Mouse (Mus musculus) heart, embryonic 14.5 days (tissue): ENCODE data around the gene Gm40193. TPM values are rescaled to one million over a fixed set of nuclear protein-coding genes. Genes with fewer than 3 reads are reported as not detected.
"Not testable (repeated sequence)": the region's sequence is repeated elsewhere in the genome, so short reads cannot be mapped to it uniquely, and the experiment has no call there.

Experiments used
- ATAC-seq: fragments of 200-750 bp; cut with Nextera tagmentation; 2 replicates; pipeline ENCODE4 v1.8.0; 2017; ENCODE audit warnings: low read depth, moderate TSS enrichment; ENCODE audit not compliant: insufficient number of reproducible peaks, insufficient read depth, low FRiP score
- H3K27ac ChIP-seq, 2 experiments: fragments of 200-500 bp in 1 of 2; fragments of 300-500 bp in 1 of 2; sonication (generic) in 1 of 2; replicated peaks in 1 of 2; 2 replicates each; pipeline ENCODE4 v1.5.1; 2012 to 2014; ENCODE audit warnings: low read depth in 2 of 2, low read length in 2 of 2, control low read depth in 1 of 2, mild to moderate bottlenecking in 1 of 2, mixed read lengths in 1 of 2; ENCODE audit not compliant: control insufficient read depth in 1 of 2, insufficient read depth in 1 of 2
- H3K27me3 ChIP-seq: fragments of 300-500 bp; sonication (generic); 2 replicates; pipeline ENCODE4 v1.6.1; 2014; ENCODE audit warnings: mild to moderate bottlenecking, low read length, control low read depth; ENCODE audit not compliant: control insufficient read depth, insufficient read depth
- H3K36me3 ChIP-seq: fragments of 300-500 bp; sonication (generic); 2 replicates; pipeline ENCODE4 v1.6.1; 2014; ENCODE audit warnings: mild to moderate bottlenecking, control low read depth, low read length, mixed read lengths; ENCODE audit not compliant: control insufficient read depth, insufficient read depth
- H3K4me1 ChIP-seq, 2 experiments: fragments of 200-500 bp in 1 of 2; fragments of 300-500 bp in 1 of 2; sonication (generic) in 1 of 2; 2 replicates each; pipeline ENCODE4 v1.6.1; 2012 to 2014; ENCODE audit warnings: low read length in 2 of 2, control low read depth in 1 of 2, mixed read lengths in 1 of 2; ENCODE audit not compliant: control insufficient read depth in 2 of 2, insufficient read depth in 2 of 2
- H3K4me2 ChIP-seq: fragments of 300-500 bp; sonication (generic); 2 replicates; pipeline ENCODE4 v1.6.1; 2014; ENCODE audit warnings: mild to moderate bottlenecking, low read length
- H3K4me3 ChIP-seq, 2 experiments: fragments of 200-500 bp in 1 of 2; fragments of 300-500 bp in 1 of 2; sonication (generic) in 1 of 2; 2 replicates each; pipeline ENCODE4 v1.5.1; 2012 to 2014; ENCODE audit warnings: low read length in 2 of 2, mild to moderate bottlenecking in 2 of 2, control low read depth in 1 of 2, low read depth in 1 of 2, moderate library complexity in 1 of 2; ENCODE audit not compliant: control insufficient read depth in 1 of 2, insufficient read depth in 1 of 2
- H3K9ac ChIP-seq: fragments of 300-500 bp; sonication (generic); 2 replicates; pipeline ENCODE4 v1.6.1; 2014; ENCODE audit warnings: mild to moderate bottlenecking, low read length
- H3K9me3 ChIP-seq: fragments of 300-500 bp; sonication (generic); 2 replicates; pipeline ENCODE4 v1.6.1; 2016; ENCODE audit warnings: low read length, control low read depth; ENCODE audit not compliant: control insufficient read depth
- WGBS: fragments of 180-500 bp; shearing (Covaris S2); extraction: QIAGEN DNeasy Blood & Tissue Kit; methylation state at CpG from one replicate; pipeline ENCODE4 v1.1.7; 2014; 5-methylcytosine and 5-hydroxymethylcytosine counted together
- polyA plus RNA-seq: library from polyadenylated mRNA; unstranded; fragments of >200 nt; fragmentation: Nextera tagmentation; extraction: Ambion mirVana; gene quantifications from 2 replicates; pipeline ENCODE4 v1.2.1, GENCODE M21; 2014

The Gm40193 gene
- polyA plus RNA-seq, 1 experiment from 2014 or later, result not detected

GRCm38 (mm10) chr11:70572348-70572902 is 39.7 kb upstream of the Gm40193 start:
- Histone ChIP-seq H3K4me1 (peaks cover 3 to 10% of the 10 kb centered on the region in 2 experiments), H3K36me3 (no peaks in the 10 kb centered on the region), H3K9me3 (no peaks in the 10 kb centered on the region), H3K4me3 (no peak overlapping the region), H3K4me2 (no peak overlapping the region), H3K27me3 (no peaks in the 10 kb centered on the region), H3K9ac (no peak overlapping the region), H3K27ac (no peak overlapping the region)
- ATAC-seq, result no peak
- WGBS, result 57% methylated on average over 5 of the region's 5 CpGs

DNA sequence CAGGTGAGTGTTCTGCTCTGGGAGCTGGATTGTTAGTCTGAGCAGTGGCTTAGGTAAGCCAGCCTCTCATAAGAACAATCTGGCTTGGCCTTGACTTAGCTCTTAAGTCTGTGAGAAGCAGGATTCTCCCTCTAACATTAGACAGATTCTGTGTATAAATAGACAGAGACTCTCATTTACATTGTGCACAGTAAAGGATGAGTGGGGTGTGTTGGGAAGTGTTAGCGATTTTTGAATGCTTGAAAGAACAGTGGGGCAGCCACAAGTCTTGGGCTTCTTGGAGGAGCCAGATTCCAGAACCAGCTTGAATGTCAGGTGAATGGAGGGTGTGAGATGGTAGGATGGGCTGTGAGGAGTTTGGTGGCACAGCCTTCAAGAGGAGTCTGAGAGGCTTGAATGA is 38.9 kb upstream of the Gm40193 start:
- no peak for ATAC-seq
- no peak overlapping the region for H3K27ac ChIP-seq
- 87% methylated on average over 1 of the region's 1 CpGs for WGBS
- no peaks in the 10 kb centered on the region for H3K27me3 ChIP-seq
- no peak overlapping the region for H3K4me3 ChIP-seq
- H3K4me1 ChIP-seq, result peaks cover 3 to 14% of the 10 kb centered on the region in 2 experiments
- H3K9ac ChIP-seq, result no peak overlapping the region
- H3K4me2 ChIP-seq, result no peak overlapping the region
- H3K9me3 ChIP-seq, result no peaks in the 10 kb centered on the region
- H3K36me3 ChIP-seq, result no peaks in the 10 kb centered on the region

- not testable (repeated sequence) for H3K27ac ChIP-seq, H3K27me3 ChIP-seq, H3K4me2 ChIP-seq, ATAC-seq, H3K4me3 ChIP-seq, H3K9me3 ChIP-seq, H3K36me3 ChIP-seq, H3K9ac ChIP-seq
- peaks cover 3 to 17% of the 10 kb centered on the region in 2 experiments for H3K4me1 ChIP-seq
- WGBS, result 37% methylated on average over 1 of the region's 1 CpGs
Observed at GRCm38 (mm10) chr11:70570614-70571013, 37.9 kb upstream of the Gm40193 start.

- no peaks in the 10 kb centered on the region for H3K9me3 ChIP-seq
- H3K4me1 ChIP-seq, result peaks cover 3 to 27% of the 10 kb centered on the region in 2 experiments; a peak in 3 of 4 replicates
- H3K27me3 ChIP-seq, result no peaks in the 10 kb centered on the region
- H3K36me3 ChIP-seq, result no peaks in the 10 kb centered on the region
- ATAC-seq, result no peak
- no peak overlapping the region; the same call in 1 of the 2 replicates for H3K9ac ChIP-seq
- no peak overlapping the region for H3K4me2 ChIP-seq
- no peak overlapping the region for H3K27ac ChIP-seq
- no peak overlapping the region for H3K4me3 ChIP-seq
- WGBS, result 69% methylated on average over 7 of the region's 7 CpGs
Observed at GRCm38 (mm10) chr11:70566586-70566985, 33.8 kb upstream of the Gm40193 start.

DNA sequence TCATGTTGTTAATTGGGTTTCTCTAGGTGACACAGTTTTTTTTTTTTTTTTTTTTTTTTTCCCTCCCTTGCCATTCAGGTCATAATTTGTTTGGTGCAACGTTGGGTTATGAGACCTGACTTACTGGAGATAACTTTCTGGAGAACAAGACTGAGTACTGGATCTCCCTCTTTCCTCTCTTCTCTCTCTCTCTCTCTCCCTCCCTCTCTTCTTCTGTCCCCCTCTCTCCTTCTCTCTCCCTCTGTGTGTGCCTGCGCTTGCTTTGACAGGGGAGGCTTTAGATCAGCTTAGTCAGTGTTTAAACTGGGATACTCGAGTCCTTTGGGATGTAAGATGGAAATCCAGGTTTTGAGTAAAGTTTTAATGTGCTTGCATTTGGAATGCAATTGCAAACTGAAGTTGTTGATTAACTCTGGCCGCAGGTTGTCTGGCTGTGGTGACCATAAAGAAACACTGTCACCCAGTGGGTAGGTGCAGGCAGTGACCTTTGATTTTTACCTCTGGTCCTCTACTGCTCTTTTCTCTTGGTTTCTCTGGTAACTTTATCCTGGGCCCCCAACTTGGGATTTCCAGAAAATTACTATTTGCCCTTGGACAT is 31.6 kb upstream of the Gm40193 start:
- 40% methylated on average over 4 of the region's 4 CpGs for WGBS
- Histone ChIP-seq H3K4me3 (peak overlapping the region in 1 of 2 experiments; percentile 70; a peak in 2 of 4 replicates), H3K27me3 (no peaks in the 10 kb centered on the region), H3K27ac (0 out of 4 replicates have a peak overlapping the region, but pooled peaks of 1 of the 2 experiments have one; percentile 69), H3K9me3 (no peaks in the 10 kb centered on the region), H3K4me2 (peak overlapping the region; percentile 90), H3K36me3 (no peaks in the 10 kb centered on the region), H3K4me1 (peaks cover 3 to 24% of the 10 kb centered on the region in 2 experiments; a peak in 3 of 4 replicates), H3K9ac (no peak overlapping the region)
- ATAC-seq, result no peak

GRCm38 (mm10) chr11:70563470-70564275 is 30.9 kb upstream of the Gm40193 start:
- Histone ChIP-seq H3K9me3 (no peaks in the 10 kb centered on the region), H3K36me3 (no peaks in the 10 kb centered on the region), H3K9ac (peak overlapping the region; percentile 94), H3K4me3 (peak overlapping the region; percentile 70 to 78), H3K27me3 (no peaks in the 10 kb centered on the region), H3K27ac (peak overlapping the region; percentile 36 to 69), H3K4me1 (peaks cover 3 to 24% of the 10 kb centered on the region in 2 experiments; a peak in 3 of 4 replicates), H3K4me2 (peak overlapping the region; percentile 90)
- no peak for ATAC-seq
- 3% methylated on average over 25 of the region's 25 CpGs for WGBS

DNA sequence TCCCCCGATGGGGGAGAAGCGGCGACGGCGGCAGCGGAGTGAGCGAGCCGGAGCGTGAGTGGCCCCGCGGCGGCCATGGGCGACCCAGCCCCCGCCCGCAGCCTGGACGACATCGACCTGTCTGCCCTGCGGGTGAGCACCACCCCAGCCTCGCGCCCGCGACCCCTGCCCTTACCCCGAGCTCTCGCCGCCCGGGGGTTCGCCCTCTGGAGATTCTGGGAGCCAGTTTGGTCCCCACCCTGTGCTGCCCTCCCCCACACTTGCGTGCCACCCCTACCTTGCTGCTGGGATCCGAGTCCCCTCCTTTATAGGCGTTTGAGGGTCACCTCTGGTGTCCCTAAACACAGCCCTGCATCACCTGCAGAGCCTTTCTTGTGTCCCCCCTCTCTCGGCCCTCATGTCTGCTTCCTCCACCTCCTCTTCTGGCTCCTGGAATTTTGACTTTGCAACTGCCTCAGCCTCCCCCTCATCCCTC is 30.3 kb upstream of the Gm40193 start:
- peaks cover 3 to 24% of the 10 kb centered on the region in 2 experiments; a peak in 3 of 4 replicates for H3K4me1 ChIP-seq
- H3K27ac ChIP-seq, result peak overlapping the region; percentile 36 to 69
- H3K27me3 ChIP-seq, result no peaks in the 10 kb centered on the region
- H3K4me2 ChIP-seq, result peak overlapping the region; percentile 90
- H3K36me3 ChIP-seq, result no peaks in the 10 kb centered on the region
- peak; percentile 15 for ATAC-seq
- H3K4me3 ChIP-seq, result peak overlapping the region; percentile 70 to 78
- no peaks in the 10 kb centered on the region for H3K9me3 ChIP-seq
- H3K9ac ChIP-seq, result peak overlapping the region; percentile 94
- 0% methylated on average over 23 of the region's 31 CpGs for WGBS
